Mouse (Mus musculus) hindbrain, embryonic 14.5 days (tissue): ENCODE results near the gene Pdgfb. TPM values are rescaled to one million over a fixed set of nuclear protein-coding genes. Genes with fewer than 3 reads are reported as not detected.

ENCODE experiments used
- ATAC-seq: fragments of 200-750 bp; cut with Nextera tagmentation; 2 replicates; pipeline ENCODE4 v1.8.0; 2017; ENCODE audit warnings: moderate number of reproducible peaks, mild to moderate bottlenecking, moderate TSS enrichment, moderate library complexity; ENCODE audit not compliant: low FRiP score
- DNase-seq: peaks from one replicate; pipeline ENCODE4 v3.0.0-alpha.2; 2015; ENCODE audit warnings: low spot score
- H3K27ac ChIP-seq: fragments of 300-500 bp; sonication (generic); 2 replicates; pipeline ENCODE4 v1.5.1; 2014; ENCODE audit warnings: mild to moderate bottlenecking, moderate library complexity
- H3K27me3 ChIP-seq: fragments of 300-500 bp; sonication (generic); 2 replicates; pipeline ENCODE4 v1.6.1; 2014; ENCODE audit warnings: mild to moderate bottlenecking, low read length, mixed read lengths; ENCODE audit not compliant: control insufficient read depth, insufficient read depth
- H3K36me3 ChIP-seq: fragments of 300-500 bp; sonication (generic); replicated peaks from 2 replicates; pipeline ENCODE4 v1.6.1; 2014; ENCODE audit not compliant: control insufficient read depth, insufficient read depth
- H3K4me1 ChIP-seq: fragments of 300-500 bp; sonication (generic); replicated peaks from 2 replicates; pipeline ENCODE4 v1.6.1; 2014; ENCODE audit warnings: antibody characterized with exemption, low read length, mixed read lengths; ENCODE audit not compliant: control insufficient read depth, insufficient read depth
- H3K4me2 ChIP-seq: fragments of 300-500 bp; sonication (generic); replicated peaks from 2 replicates; pipeline ENCODE4 v1.6.1; 2014; ENCODE audit warnings: mild to moderate bottlenecking, moderate library complexity
- H3K4me3 ChIP-seq: fragments of 300-500 bp; sonication (generic); replicated peaks from 2 replicates; pipeline ENCODE4 v1.5.1; 2014; ENCODE audit warnings: mild to moderate bottlenecking, low read length
- H3K9ac ChIP-seq: fragments of 300-500 bp; sonication (generic); 2 replicates; pipeline ENCODE4 v1.6.1; 2014
- H3K9me3 ChIP-seq: fragments of 300-500 bp; sonication (generic); 2 replicates; pipeline ENCODE4 v1.6.1; 2016; ENCODE audit warnings: low read length; ENCODE audit not compliant: control insufficient read depth
- WGBS: fragments of 180-500 bp; shearing (Covaris S2); extraction: QIAGEN DNeasy Blood & Tissue Kit; methylation state at CpG from one replicate; pipeline ENCODE4 v1.1.7; 2014; 5-methylcytosine and 5-hydroxymethylcytosine counted together
- polyA plus RNA-seq: library from polyadenylated mRNA; unstranded; fragments of >200 nt; fragmentation: Nextera tagmentation; extraction: Ambion mirVana; gene quantifications from 2 replicates; pipeline ENCODE4 v1.2.1, GENCODE M21; 2014

Pdgfb gene
- polyA plus RNA-seq, 1 experiment from 2014 or later = 7.3 TPM

- ATAC-seq = no peak
- Histone ChIP-seq H3K27ac (no peak overlapping the region), H3K4me2 (no peak overlapping the region), H3K9ac (no peak overlapping the region), H3K4me3 (no peak overlapping the region), H3K9me3 (peaks cover under 1% of the 10 kb centered on the region; the same call in 1 of the 2 replicates), H3K27me3 (no peaks in the 10 kb centered on the region), H3K36me3 (no peaks in the 10 kb centered on the region), H3K4me1 (no peaks in the 10 kb centered on the region)
- 41% methylated on average over 9 of the region's 9 CpGs for WGBS
- DNase-seq = no peak
Measured at GRCm38 (mm10) chr15:79961366-79961921, 53.3 kb downstream of the Pdgfb start.

GRCm38 (mm10) chr15:79958418-79958817 is 56.4 kb downstream of the Pdgfb start:
- ATAC-seq (no peak), DNase-seq (no peak)
- Histone ChIP-seq H3K9me3 (no peaks in the 10 kb centered on the region), H3K27me3 (no peaks in the 10 kb centered on the region), H3K4me3 (no peak overlapping the region), H3K4me1 (no peaks in the 10 kb centered on the region), H3K36me3 (no peaks in the 10 kb centered on the region), H3K4me2 (no peak overlapping the region), H3K9ac (no peak overlapping the region), H3K27ac (no peak overlapping the region)
- WGBS = 55% methylated on average over 3 of the region's 3 CpGs

GRCm38 (mm10) chr15:79956559-79956958 is 58.2 kb downstream of the Pdgfb start:
- WGBS = 90% methylated on average over 8 of the region's 8 CpGs

GRCm38 (mm10) chr15:79953470-79953869 is 61.3 kb downstream of the Pdgfb start:
- Histone ChIP-seq H3K4me3 (no peak overlapping the region), H3K27ac (no peak overlapping the region), H3K9me3 (no peaks in the 10 kb centered on the region), H3K36me3 (no peaks in the 10 kb centered on the region), H3K4me2 (no peak overlapping the region), H3K4me1 (peaks cover 20% of the 10 kb centered on the region), H3K9ac (no peak overlapping the region), H3K27me3 (no peaks in the 10 kb centered on the region)
- no peak for DNase-seq
- WGBS = 58% methylated on average over 7 of the region's 7 CpGs
- no peak for ATAC-seq

More at GRCm38 (mm10) chr15:79956559-79956958, 58.2 kb downstream of the Pdgfb start:
- Histone ChIP-seq H3K4me1 (no peaks in the 10 kb centered on the region), H3K27ac (no peak overlapping the region), H3K4me2 (no peak overlapping the region), H3K9ac (no peak overlapping the region), H3K4me3 (no peak overlapping the region), H3K36me3 (no peaks in the 10 kb centered on the region), H3K9me3 (no peaks in the 10 kb centered on the region), H3K27me3 (no peaks in the 10 kb centered on the region)
- DNase-seq (no peak), ATAC-seq (no peak)

DNA sequence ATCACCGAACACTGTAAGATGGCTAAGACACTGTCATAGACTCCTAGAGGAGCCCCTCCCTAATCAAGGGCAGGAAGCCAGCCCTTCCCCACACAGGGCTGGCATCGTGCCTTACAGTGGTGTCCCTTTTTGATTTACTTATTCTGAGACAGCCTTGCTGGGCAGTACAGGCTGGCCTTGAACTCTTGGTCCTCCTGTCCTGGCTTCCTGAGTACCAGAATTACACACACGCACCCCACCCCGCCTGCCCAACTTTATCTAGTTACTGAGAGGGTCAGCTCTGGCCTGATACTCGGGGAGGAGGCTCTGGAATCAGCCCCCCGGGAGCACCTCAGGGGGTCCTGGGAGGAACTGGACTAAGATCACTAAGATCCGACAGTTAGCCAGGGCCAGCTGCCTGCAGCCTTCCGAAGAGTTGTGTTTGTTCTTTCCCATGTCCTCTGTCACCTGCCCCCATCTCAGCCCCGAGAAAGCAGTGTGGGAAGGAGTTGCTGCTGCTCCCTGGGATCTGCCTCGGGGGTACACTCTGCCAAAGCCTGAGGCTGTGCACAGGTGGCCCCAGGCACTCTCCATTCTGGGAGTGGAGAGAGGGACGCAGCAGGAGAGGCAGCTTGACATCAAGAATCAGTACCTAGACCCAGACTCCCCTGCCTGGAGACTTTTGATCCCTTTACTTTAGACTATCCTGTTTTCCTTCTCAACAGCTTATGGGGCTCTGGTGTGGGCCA is 62.1 kb downstream of the Pdgfb start:
- no peak overlapping the region for H3K9ac ChIP-seq
- no peaks in the 10 kb centered on the region for H3K27me3 ChIP-seq
- no peaks in the 10 kb centered on the region for H3K36me3 ChIP-seq
- H3K4me3 ChIP-seq = no peak overlapping the region
- no peak overlapping the region for H3K4me2 ChIP-seq
- ATAC-seq = no peak
- 0 out of 2 replicates have a peak overlapping the region, but pooled peaks have one; percentile 8 for H3K27ac ChIP-seq
- 54% methylated on average over 11 of the region's 11 CpGs for WGBS
- no peaks in the 10 kb centered on the region for H3K9me3 ChIP-seq
- peaks cover 20% of the 10 kb centered on the region for H3K4me1 ChIP-seq
- no peak for DNase-seq

- H3K4me1 ChIP-seq = peaks cover 20% of the 10 kb centered on the region
- 38% methylated on average over 14 of the region's 14 CpGs for WGBS
- 0 out of 2 replicates have a peak overlapping the region, but pooled peaks have one; percentile 8 for H3K27ac ChIP-seq
- DNase-seq (no peak), ATAC-seq (no peak)
- no peaks in the 10 kb centered on the region for H3K9me3 ChIP-seq
- no peaks in the 10 kb centered on the region for H3K36me3 ChIP-seq
- H3K27me3 ChIP-seq = no peaks in the 10 kb centered on the region
- H3K9ac ChIP-seq = no peak overlapping the region
- H3K4me3 ChIP-seq = no peak overlapping the region
- no peak overlapping the region for H3K4me2 ChIP-seq
Measured at GRCm38 (mm10) chr15:79951730-79952503, 62.9 kb downstream of the Pdgfb start.

DNA sequence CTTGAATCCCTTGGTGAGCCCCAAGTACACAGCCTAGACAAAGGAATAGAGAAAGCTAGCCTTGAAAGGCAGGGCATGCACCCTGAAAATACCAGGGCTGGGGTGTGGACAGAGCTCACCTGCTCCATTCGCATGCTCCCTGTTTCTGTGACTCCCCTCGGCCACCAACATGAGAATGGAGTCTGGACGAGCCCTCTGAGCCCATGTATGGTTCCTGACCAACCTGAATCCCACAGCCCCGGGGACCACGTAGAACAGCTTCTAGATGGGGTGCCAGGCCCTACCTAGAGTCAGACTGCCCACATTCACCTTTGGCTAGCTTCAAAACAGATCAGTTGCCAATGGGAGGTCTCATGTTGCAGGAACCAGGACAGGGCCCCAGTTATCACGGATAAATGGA is 63.6 kb downstream of the Pdgfb start:
- H3K4me3 ChIP-seq = no peak overlapping the region
- peak overlapping the region; percentile 64; the same call in 1 of the 2 replicates for H3K27ac ChIP-seq
- H3K9me3 ChIP-seq = no peaks in the 10 kb centered on the region
- H3K36me3 ChIP-seq = no peaks in the 10 kb centered on the region
- DNase-seq (no peak), ATAC-seq (no peak)
- peak overlapping the region; percentile 61; the same call in 1 of the 2 replicates for H3K9ac ChIP-seq
- peak overlapping the region; percentile 69; the same call in 1 of the 2 replicates for H3K4me2 ChIP-seq
- peaks cover 20% of the 10 kb centered on the region for H3K4me1 ChIP-seq
- WGBS = 76% methylated on average over 6 of the region's 6 CpGs
- H3K27me3 ChIP-seq = no peaks in the 10 kb centered on the region

DNA sequence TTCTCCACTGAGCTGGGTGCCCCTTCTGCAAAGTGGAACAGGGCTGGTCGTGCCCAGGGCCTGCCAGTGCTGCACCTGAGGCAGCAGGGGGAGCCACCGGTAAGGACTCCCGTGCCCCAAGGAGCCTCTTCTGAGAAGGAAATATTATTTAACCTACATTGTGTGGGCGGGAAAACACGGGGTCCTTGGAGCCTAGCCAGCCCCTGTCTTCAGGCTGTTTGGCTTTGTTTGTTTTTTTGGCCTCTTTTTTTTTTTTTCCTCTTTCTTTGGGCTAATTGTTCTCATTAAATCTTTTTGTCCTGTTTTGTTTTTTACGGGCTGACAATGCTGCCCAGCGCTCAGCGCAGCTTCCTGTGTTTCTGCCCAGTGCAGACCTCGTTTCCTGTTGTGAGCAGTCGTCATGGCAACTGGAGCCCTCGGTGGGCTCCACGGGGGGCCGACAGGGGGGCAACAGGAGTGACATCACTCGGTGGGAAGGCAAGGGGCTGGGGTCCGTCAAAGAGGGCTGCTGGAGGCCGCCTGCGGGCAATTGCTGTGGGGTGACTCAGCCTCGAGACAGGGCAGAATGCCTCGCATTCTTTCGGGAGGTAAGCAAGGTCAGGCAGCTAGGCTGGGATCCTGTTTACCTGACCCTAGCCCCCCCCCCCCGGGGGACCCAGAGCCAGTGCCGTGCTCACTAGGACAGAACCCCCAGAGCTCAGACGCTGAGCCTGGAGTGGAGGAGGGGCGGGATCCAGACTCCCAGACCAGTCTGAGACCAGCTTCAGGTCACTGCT is 64.3 kb downstream of the Pdgfb start:
- peak overlapping the region; percentile 64; the same call in 1 of the 2 replicates for H3K27ac ChIP-seq
- peaks cover 20% of the 10 kb centered on the region for H3K4me1 ChIP-seq
- WGBS = 3% methylated on average over 24 of the region's 24 CpGs
- peak overlapping the region; percentile 61 for H3K9ac ChIP-seq
- no peaks in the 10 kb centered on the region for H3K36me3 ChIP-seq
- H3K27me3 ChIP-seq = no peaks in the 10 kb centered on the region
- H3K9me3 ChIP-seq = no peaks in the 10 kb centered on the region
- H3K4me2 ChIP-seq = peak overlapping the region; percentile 69
- ATAC-seq (peak; percentile 65), DNase-seq (peak; percentile 78)
- peak overlapping the region; percentile 31 for H3K4me3 ChIP-seq
